Comparison of ENCODE assay signal across 8 mouse cellular contexts in genomic region chr17:35838570-35838969, GRCm38 (mm10). TPM values are rescaled to one million over a fixed set of nuclear protein-coding genes. Genes with fewer than 3 reads are reported as not detected.
DNase-seq lines count a peak whose midpoint lies in the region; ATAC-seq and TF ChIP-seq lines count a peak whose summit lies in the region.

No protein-coding gene starts in this region.

- TF ChIP-seq CTCF in bone marrow, adult 2 months (IDR thresholded peaks at IDR 0.05; ENCODE audit: control insufficient read depth, insufficient read depth, low read length) = no peak

- peak overlapping the region; percentile 78 for H3K4me2 ChIP-seq in heart, embryonic 14.5 days (ENCODE audit: low read length)
- peak overlapping the region; percentile 67 for H3K4me2 ChIP-seq in hindbrain, embryonic 13.5 days
- peak overlapping the region; percentile 57 for H3K4me2 ChIP-seq in midbrain, embryonic 15.5 days

- H3K9ac ChIP-seq in heart, embryonic 14.5 days (ENCODE audit: low read length) = peak overlapping the region; percentile 65
- peak overlapping the region; percentile 100 for H3K9ac ChIP-seq in hindbrain, embryonic 13.5 days
- H3K9ac ChIP-seq in midbrain, embryonic 15.5 days = peak overlapping the region; percentile 97

- 4% methylated on average over 5 of the region's 5 CpGs for WGBS in heart, embryonic 14.5 days
- 6% methylated on average over 5 of the region's 5 CpGs for WGBS in bone marrow, adult 2 months
- 3% methylated on average over 5 of the region's 5 CpGs for WGBS in hindbrain, embryonic 13.5 days
- WGBS in midbrain, embryonic 15.5 days = 5% methylated on average over 5 of the region's 5 CpGs

- peaks cover 16 to 42% of the 10 kb centered on the region in 2 experiments for H3K4me1 ChIP-seq in heart, embryonic 14.5 days (ENCODE audit: control insufficient read depth in 2 of 2, insufficient read depth in 2 of 2, low read length in 2 of 2)
- peaks cover 4% of the 10 kb centered on the region; the same call in 1 of the 2 replicates for H3K4me1 ChIP-seq in bone marrow, adult 2 months (ENCODE audit: control insufficient read depth, insufficient read depth, low read length)
- peaks cover 61% of the 10 kb centered on the region for H3K4me1 ChIP-seq in hindbrain, embryonic 13.5 days (replicated peaks)
- H3K4me1 ChIP-seq in midbrain, embryonic 15.5 days = peaks cover 47% of the 10 kb centered on the region

- no peak for ATAC-seq in heart, embryonic 14.5 days (ENCODE audit: insufficient number of reproducible peaks, insufficient read depth, low FRiP score, low read depth)
- ATAC-seq in hindbrain, embryonic 13.5 days (ENCODE audit: low FRiP score) = 0 out of 2 replicates have a peak, but pooled peaks have one; percentile 30
- no peak for ATAC-seq in midbrain, embryonic 15.5 days (replicated peaks)

- peak overlapping the region; percentile 46 to 81 for H3K4me3 ChIP-seq in heart, embryonic 14.5 days (ENCODE audit: control insufficient read depth in 1 of 2, insufficient read depth in 1 of 2, low read depth in 1 of 2, low read length in 2 of 2)
- H3K4me3 ChIP-seq in bone marrow, adult 2 months (replicated peaks; ENCODE audit: control insufficient read depth, low read depth, low read length) = peak overlapping the region; percentile 63
- H3K4me3 ChIP-seq in hindbrain, embryonic 13.5 days = peak overlapping the region; percentile 96
- peak overlapping the region; percentile 96 for H3K4me3 ChIP-seq in midbrain, embryonic 15.5 days

- H3K27ac ChIP-seq in heart, embryonic 14.5 days (replicated peaks in 1 of 2; ENCODE audit: control insufficient read depth in 1 of 2, insufficient read depth in 1 of 2, low read depth in 2 of 2, low read length in 2 of 2) = peak overlapping the region; percentile 91 to 96
- no peak overlapping the region; the same call in 1 of the 2 replicates for H3K27ac ChIP-seq in bone marrow, adult 2 months (ENCODE audit: control insufficient read depth, insufficient read depth, low read depth, low read length, poor library complexity)
- peak overlapping the region; percentile 99 for H3K27ac ChIP-seq in hindbrain, embryonic 13.5 days
- peak overlapping the region; percentile 98 for H3K27ac ChIP-seq in midbrain, embryonic 15.5 days

- DNase-seq in heart, adult 9 months (ENCODE audit: low spot score in 2 of 2) = no peak
- no peak for DNase-seq in cerebellum, postnatal 25 days
- DNase-seq in thymus, postnatal 4 days = no peak
- DNase-seq in embryo, embryonic 10.5 days (ENCODE audit: low spot score) = no peak

- H3K27me3 ChIP-seq in heart, embryonic 14.5 days (ENCODE audit: control insufficient read depth, insufficient read depth, low read length) = no peaks in the 10 kb centered on the region
- no peaks in the 10 kb centered on the region for H3K27me3 ChIP-seq in hindbrain, embryonic 13.5 days
- no peaks in the 10 kb centered on the region for H3K27me3 ChIP-seq in midbrain, embryonic 15.5 days (replicated peaks)

- no peaks in the 10 kb centered on the region for H3K9me3 ChIP-seq in heart, embryonic 14.5 days (ENCODE audit: control insufficient read depth, low read length)
- no peaks in the 10 kb centered on the region for H3K9me3 ChIP-seq in hindbrain, embryonic 13.5 days
- no peaks in the 10 kb centered on the region for H3K9me3 ChIP-seq in midbrain, embryonic 15.5 days

- no peak for TF ChIP-seq POLR2A in bone marrow, adult 2 months (IDR thresholded peaks at IDR 0.05; ENCODE audit: borderline replicate concordance, control insufficient read depth, low read depth, low read length)

- H3K36me3 ChIP-seq in heart, embryonic 14.5 days (ENCODE audit: control insufficient read depth, insufficient read depth, low read length) = peaks cover 36% of the 10 kb centered on the region
- peaks cover 31% of the 10 kb centered on the region for H3K36me3 ChIP-seq in hindbrain, embryonic 13.5 days
- peaks cover 22% of the 10 kb centered on the region for H3K36me3 ChIP-seq in midbrain, embryonic 15.5 days (replicated peaks)

RNA-seq across cellular contexts. Expression of gene Tubb5, which starts 0.5 kb away (rescaled TPM):
- polyA plus RNA-seq in heart, embryonic 14.5 days (2014; fragmentation: Nextera tagmentation; extraction: Ambion mirVana) = 673 and 698 TPM in 2 replicates
- 380 and 447 TPM in 2 replicates for polyA plus RNA-seq in bone marrow, adult 2 months (2011; ENCODE audit: insufficient read depth, insufficient read length, low replicate concordance, missing spikeins)
- 1,714 and 1,822 TPM in 2 replicates for polyA plus RNA-seq in hindbrain, embryonic 13.5 days (2015; fragmentation: Nextera tagmentation; extraction: Ambion mirVana)
- polyA plus RNA-seq in midbrain, embryonic 15.5 days (2015; fragmentation: Nextera tagmentation; extraction: Ambion mirVana) = 1,854 and 1,858 TPM in 2 replicates

RNA-seq across cellular contexts. Expression of gene Mdc1, which starts 2.7 kb away (rescaled TPM):
- polyA plus RNA-seq in heart, embryonic 14.5 days (2014; fragmentation: Nextera tagmentation; extraction: Ambion mirVana) = 15.3 and 16.1 TPM in 2 replicates
- polyA plus RNA-seq in bone marrow, adult 2 months (2011; ENCODE audit: insufficient read depth, insufficient read length, low replicate concordance, missing spikeins) = 17.2 and 24.2 TPM in 2 replicates
- 11.0 and 11.3 TPM in 2 replicates for polyA plus RNA-seq in hindbrain, embryonic 13.5 days (2015; fragmentation: Nextera tagmentation; extraction: Ambion mirVana)
- 9.0 and 10.7 TPM in 2 replicates for polyA plus RNA-seq in midbrain, embryonic 15.5 days (2015; fragmentation: Nextera tagmentation; extraction: Ambion mirVana)

RNA-seq across cellular contexts. Expression of gene Flot1, which starts 15.5 kb away (rescaled TPM):
- polyA plus RNA-seq in heart, embryonic 14.5 days (2014; fragmentation: Nextera tagmentation; extraction: Ambion mirVana) = 86.8 and 93.7 TPM in 2 replicates
- 41.7 and 90.0 TPM in 2 replicates for polyA plus RNA-seq in bone marrow, adult 2 months (2011; ENCODE audit: insufficient read depth, insufficient read length, low replicate concordance, missing spikeins)
- 75.2 and 78.8 TPM in 2 replicates for polyA plus RNA-seq in hindbrain, embryonic 13.5 days (2015; fragmentation: Nextera tagmentation; extraction: Ambion mirVana)
- 86.8 and 98.0 TPM in 2 replicates for polyA plus RNA-seq in midbrain, embryonic 15.5 days (2015; fragmentation: Nextera tagmentation; extraction: Ambion mirVana)

RNA-seq across cellular contexts. Expression of gene Ier3, which starts 17.1 kb away (rescaled TPM):
- polyA plus RNA-seq in heart, embryonic 14.5 days (2014; fragmentation: Nextera tagmentation; extraction: Ambion mirVana) = 20.8 and 27.3 TPM in 2 replicates
- polyA plus RNA-seq in bone marrow, adult 2 months (2011; ENCODE audit: insufficient read depth, insufficient read length, low replicate concordance, missing spikeins) = 8.7 and 17.1 TPM in 2 replicates
- 8.2 and 9.2 TPM in 2 replicates for polyA plus RNA-seq in hindbrain, embryonic 13.5 days (2015; fragmentation: Nextera tagmentation; extraction: Ambion mirVana)
- polyA plus RNA-seq in midbrain, embryonic 15.5 days (2015; fragmentation: Nextera tagmentation; extraction: Ambion mirVana) = 9.7 and 9.9 TPM in 2 replicates

RNA-seq across cellular contexts. Expression of gene Nrm, which starts 22.5 kb away (rescaled TPM):
- polyA plus RNA-seq in heart, embryonic 14.5 days (2014; fragmentation: Nextera tagmentation; extraction: Ambion mirVana) = 44.0 and 44.9 TPM in 2 replicates
- 16.0 and 22.4 TPM in 2 replicates for polyA plus RNA-seq in bone marrow, adult 2 months (2011; ENCODE audit: insufficient read depth, insufficient read length, low replicate concordance, missing spikeins)
- polyA plus RNA-seq in hindbrain, embryonic 13.5 days (2015; fragmentation: Nextera tagmentation; extraction: Ambion mirVana) = 26.4 and 26.9 TPM in 2 replicates
- 18.6 and 18.9 TPM in 2 replicates for polyA plus RNA-seq in midbrain, embryonic 15.5 days (2015; fragmentation: Nextera tagmentation; extraction: Ambion mirVana)
